Mouse (Mus musculus): ENCODE measurements at regions not wholly inside any gene's neighbourhood (a gene's known extent, or its start where the extent isn't known, plus 50 kb on each side); places are given as distances from the start of the nearest gene placed in this dataset.

- intact Hi-C loops (cut with DNase I) = no loop called here
Observed at GRCm38 (mm10) chr9:61711296-61711695, 203.0 kb downstream of the Rplp1 start.

DNA sequence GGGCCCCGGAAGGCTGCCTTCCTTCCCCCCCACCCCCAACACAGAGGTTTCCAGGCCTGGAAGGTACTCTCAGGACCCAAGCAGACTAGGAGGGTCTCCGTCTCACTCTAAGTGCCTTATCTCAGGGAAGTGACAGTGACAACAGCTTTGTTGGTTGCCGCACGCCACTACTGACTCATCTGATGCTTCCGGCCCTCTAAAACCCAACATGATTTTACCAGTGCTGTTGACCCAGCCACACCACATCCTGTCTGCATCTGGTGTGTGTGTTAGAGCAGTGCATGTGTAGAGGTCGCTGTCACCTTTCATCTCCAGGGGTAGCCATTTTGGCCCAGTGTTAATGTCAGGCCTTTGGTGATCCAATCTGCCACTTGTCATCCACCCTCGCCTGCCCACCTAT, 206.5 kb downstream of the Rplp1 start:
- intact Hi-C loops (cut with DNase I) = no loop called here

GRCm38 (mm10) chr9:61707296-61707695, 207.0 kb downstream of the Rplp1 start:
- intact Hi-C loops (cut with DNase I) = no loop called here

GRCm38 (mm10) chr9:61706263-61706755, 208.0 kb downstream of the Rplp1 start:
- intact Hi-C loops (cut with DNase I) = no loop called here

DNA sequence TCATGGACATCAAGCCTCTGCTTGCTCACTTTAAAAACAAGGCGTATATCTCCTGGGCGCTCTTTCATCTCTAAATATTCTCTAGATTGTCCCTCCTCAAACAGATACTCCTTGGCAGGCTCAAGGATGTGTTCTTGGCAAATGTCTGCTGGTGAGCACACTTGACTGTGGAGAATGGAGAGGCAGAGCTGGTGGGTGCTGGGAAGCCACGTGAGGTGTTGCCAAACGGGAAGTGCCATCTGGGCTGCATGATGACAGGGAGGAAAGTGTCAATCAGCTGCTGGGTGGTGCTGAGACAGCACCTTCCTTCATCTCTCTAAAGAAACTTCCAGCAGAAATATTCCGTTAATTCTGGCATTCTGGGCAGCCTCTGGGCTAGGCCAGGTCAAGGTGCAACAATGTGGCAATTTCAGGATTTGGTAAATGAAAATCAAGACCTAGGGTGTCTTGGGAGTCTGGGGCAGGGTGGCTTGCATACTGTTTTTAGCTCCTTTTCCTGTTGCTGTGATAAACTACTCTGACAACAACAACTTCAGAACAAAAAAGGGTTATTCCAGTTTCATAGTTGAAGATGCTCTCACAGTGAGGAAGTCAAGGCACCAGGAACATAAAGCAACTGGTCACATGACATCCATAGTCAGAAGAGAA, 208.6 kb downstream of the Rplp1 start:
- intact Hi-C loops (cut with DNase I) = no loop called here

- intact Hi-C loops (cut with DNase I) = no loop called here
Observed at GRCm38 (mm10) chr9:61703301-61703700, 211.0 kb downstream of the Rplp1 start.

- intact Hi-C loops (cut with DNase I) = no loop called here
Observed at GRCm38 (mm10) chr9:61702280-61702966, 211.9 kb downstream of the Rplp1 start.

GRCm38 (mm10) chr9:61700576-61700975, 213.8 kb downstream of the Rplp1 start:
- intact Hi-C loops (cut with DNase I) = no loop called here

DNA sequence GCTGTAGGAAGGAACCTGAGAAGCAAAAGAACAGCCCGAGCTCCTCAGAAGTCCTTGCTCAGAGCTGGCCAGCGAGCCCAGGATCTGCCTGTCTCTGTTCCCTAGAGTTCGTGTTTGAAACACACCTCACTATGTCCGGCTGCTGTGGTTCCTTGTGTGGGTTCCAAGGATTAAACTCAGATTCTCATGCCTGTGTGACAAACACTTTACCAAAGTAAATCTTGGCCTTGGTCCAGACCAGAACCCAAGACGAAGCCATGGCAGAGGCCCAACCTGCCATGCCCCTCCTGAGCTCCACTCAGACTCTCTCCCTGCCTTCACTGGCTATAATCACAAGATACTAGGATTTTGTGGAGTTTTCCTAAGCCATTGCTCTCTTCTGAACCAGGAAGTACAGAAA, 214.7 kb downstream of the Rplp1 start:
- intact Hi-C loops (cut with DNase I) = loop anchor here (5.0 to 10.0 kb wide), 4 partner anchors 227 to 652 kb away; partner anchors contain the start of gene Tle3

DNA sequence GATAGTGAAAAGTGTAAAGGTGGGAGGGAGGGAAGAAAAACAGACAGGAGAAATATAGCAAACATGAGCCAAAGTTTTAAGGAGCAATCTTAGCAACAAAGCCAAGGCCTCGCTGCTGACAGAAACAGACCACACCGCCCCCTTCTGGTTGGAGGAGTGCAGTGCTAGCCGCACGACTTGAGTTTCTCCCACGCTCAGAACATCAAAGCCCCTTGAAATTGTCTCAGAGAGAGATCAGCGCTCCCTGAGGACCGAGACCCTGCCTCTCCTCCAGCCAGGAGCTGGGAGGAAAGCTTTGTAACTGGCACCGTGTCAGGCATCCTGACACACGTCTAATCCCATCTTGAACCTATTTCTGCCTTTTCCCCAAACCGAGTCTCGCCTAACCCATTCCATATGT, 216.4 kb downstream of the Rplp1 start:
- intact Hi-C loops (cut with DNase I) = loop anchor here (5.0 to 10.0 kb wide), 4 partner anchors 226 to 651 kb away; partner anchors contain the start of gene Tle3

DNA sequence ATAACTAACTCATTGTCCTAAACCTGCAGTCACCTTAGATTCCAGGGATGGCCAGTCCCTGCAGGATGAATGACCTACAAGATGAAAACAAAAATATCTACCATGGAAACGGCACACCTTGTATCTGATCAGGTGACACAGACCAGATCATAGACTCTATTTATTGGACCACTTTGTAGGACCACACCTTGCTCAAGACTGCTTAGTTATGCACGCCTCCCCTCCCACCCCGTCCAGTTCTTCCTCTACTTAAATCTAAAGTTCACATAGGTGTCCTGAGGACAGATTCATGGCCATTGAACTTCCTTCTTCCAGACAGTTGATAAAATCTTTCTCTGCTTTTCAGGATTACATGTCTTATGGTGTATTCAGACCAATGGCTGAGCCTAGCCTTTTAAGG, 217.5 kb downstream of the Rplp1 start:
- intact Hi-C loops (cut with DNase I) = loop anchor here (5.0 to 10.0 kb wide), 4 partner anchors 225 to 650 kb away; partner anchors contain the start of gene Tle3

- intact Hi-C loops (cut with DNase I) = loop anchor here (5.0 to 10.0 kb wide), 4 partner anchors 224 to 649 kb away; partner anchors contain the start of gene Tle3
Observed at GRCm38 (mm10) chr9:61695821-61696220, 218.5 kb downstream of the Rplp1 start.

GRCm38 (mm10) chr9:61695381-61695791, 219.0 kb downstream of the Rplp1 start:
- intact Hi-C loops (cut with DNase I) = loop anchor here (5.0 to 10.0 kb wide), 4 partner anchors 223 to 648 kb away; partner anchors contain the start of gene Tle3

DNA sequence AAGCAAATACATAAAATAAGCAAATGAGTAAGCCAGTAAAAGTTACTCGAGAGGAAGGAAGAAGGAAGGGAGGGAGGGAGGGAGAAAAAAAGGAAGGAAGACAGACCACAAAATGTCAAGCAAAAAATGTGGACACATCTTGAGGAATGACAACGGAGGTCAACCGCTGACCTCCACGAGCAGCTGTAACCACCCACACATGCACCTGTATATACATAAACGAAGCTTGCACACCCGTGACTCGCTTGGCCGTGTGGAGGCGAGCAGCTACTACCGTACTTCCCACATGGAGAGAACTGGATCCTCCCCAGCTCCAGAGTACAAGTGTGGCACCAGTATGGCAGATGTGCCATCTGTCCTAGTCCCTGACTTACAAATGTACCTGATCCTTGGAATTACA, 220.1 kb downstream of the Rplp1 start:
- intact Hi-C loops (cut with DNase I) = loop anchor here (10.0 kb wide), 1 partner anchor 289 kb away; no protein-coding TSS in a partner anchor

- intact Hi-C loops (cut with DNase I) = loop anchor here (10.0 kb wide), 1 partner anchor 286 kb away; no protein-coding TSS in a partner anchor
Observed at GRCm38 (mm10) chr9:61690786-61691185, 223.6 kb downstream of the Rplp1 start.

- intact Hi-C loops (cut with DNase I) = loop anchor here (10.0 kb wide), 1 partner anchor 285 kb away; no protein-coding TSS in a partner anchor
Observed at GRCm38 (mm10) chr9:61689939-61690338, 224.4 kb downstream of the Rplp1 start.

GRCm38 (mm10) chr9:61689516-61689915, 224.8 kb downstream of the Rplp1 start:
- intact Hi-C loops (cut with DNase I) = no loop called here

DNA sequence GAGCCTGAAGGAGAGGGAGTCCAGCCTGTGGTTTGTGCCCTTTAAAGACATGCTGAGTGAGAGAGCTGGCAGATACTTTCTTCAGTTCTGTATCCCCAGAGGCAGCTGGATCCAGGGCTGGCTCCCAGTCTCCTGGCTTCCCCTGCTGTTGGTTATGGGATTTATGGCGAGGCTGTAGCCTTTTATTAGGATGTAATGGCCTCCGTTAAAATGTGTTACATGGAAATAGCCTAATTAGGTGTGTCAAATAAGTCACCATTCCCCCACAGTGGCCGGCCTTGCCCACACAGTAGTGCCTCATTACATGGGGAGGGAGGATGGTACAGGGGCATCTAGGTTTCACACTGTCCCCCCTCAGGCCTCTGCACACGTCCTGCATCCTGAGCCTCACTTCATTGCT, 230.8 kb downstream of the Rplp1 start:
- intact Hi-C loops (cut with DNase I) = no loop called here

DNA sequence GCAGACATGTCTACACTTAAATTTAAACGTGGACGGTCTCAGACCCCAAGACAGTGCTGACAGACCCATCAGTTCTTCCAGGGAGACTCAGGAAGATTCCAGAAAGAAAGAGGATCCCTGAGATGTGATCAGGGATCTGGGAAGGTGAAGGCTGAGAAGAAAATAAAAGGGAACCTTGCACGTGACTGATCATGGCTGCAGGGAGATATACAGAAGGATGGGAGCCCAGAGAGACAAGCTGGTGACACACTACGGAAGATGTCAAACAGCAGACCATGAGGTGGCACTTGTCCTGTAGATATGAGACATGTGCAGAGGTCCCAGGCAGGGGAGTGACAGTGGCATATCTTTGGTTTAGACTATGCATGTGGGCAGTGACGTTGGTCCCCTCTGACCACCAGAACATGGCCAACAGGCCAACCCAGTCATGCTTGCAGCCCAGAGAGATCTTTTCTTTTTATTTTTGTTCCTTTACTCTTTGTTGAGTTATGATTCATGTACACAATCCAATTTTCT, 231.5 kb downstream of the Rplp1 start:
- intact Hi-C loops (cut with DNase I) = no loop called here

DNA sequence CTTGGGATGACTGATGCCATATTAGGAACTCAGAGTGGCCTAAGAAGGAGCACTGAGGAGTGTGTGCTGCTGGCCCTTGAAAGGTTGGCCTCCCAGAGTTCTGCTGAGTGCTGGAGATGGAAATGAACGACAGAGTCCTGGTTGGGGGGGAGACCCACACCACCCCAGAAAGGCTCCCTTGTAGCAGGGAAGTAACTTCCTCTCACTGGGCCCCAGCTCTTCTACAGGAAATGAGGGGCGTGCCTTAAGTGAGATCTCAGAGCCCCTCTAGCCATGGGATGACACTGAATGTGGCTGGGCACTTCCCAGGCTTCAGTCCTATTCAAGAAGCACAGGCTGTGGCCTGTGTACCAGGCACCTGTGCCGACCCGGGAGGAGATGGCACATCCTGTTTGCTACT, 232.0 kb downstream of the Rplp1 start:
- intact Hi-C loops (cut with DNase I) = no loop called here

GRCm38 (mm10) chr9:61681406-61681805, 232.9 kb downstream of the Rplp1 start:
- intact Hi-C loops (cut with DNase I) = no loop called here

DNA sequence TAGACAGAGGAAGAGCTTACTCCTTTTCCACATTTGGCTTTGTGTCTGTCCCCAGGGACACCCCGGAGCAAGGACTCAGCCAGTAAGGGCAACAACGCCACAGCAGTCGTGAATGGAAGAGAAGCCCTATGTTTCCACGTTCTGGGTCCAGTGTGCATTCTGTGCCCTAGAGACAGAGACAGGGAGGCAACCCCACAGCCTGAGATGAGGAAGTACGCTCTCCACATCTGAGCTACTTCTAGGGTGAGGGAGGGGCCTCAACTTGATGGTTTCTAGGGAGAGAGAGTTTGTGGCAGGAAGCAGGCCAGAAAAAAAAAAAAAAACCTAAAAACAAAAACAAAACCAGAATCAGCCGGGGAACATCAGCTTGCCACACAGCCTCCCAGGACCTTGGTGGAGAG, 233.4 kb downstream of the Rplp1 start:
- intact Hi-C loops (cut with DNase I) = no loop called here
